Mouse (Mus musculus) brown adipose tissue, adult 24 weeks (tissue): Measurements from ENCODE around the gene Nfia. TPM values are rescaled to one million over a fixed set of nuclear protein-coding genes. Genes with fewer than 3 reads are reported as not detected.

Experiments
- H3K27ac ChIP-seq: fragments of 200-500 bp; replicated peaks from 2 replicates; pipeline ENCODE4 v1.5.1; 2012; ENCODE audit warnings: low read depth, mild to moderate bottlenecking, low read length
- H3K4me1 ChIP-seq: fragments of 200-500 bp; 2 replicates; pipeline ENCODE4 v1.6.1; 2012; ENCODE audit warnings: low read length, mixed read lengths; ENCODE audit not compliant: control insufficient read depth, insufficient read depth, insufficient read length
- H3K4me3 ChIP-seq: fragments of 200-500 bp; 2 replicates; pipeline ENCODE4 v1.5.1; 2012; ENCODE audit warnings: low read depth, mild to moderate bottlenecking, low read length, moderate library complexity; ENCODE audit not compliant: insufficient read depth
- polyA plus RNA-seq: library from polyadenylated mRNA; stranded (reverse); fragments of >200 nt; gene quantifications from 2 replicates; pipeline ENCODE4 v1.2.4, GENCODE M21; 2012; ENCODE audit not compliant: missing spikeins, insufficient read depth, insufficient read length

Gene Nfia
- polyA plus RNA-seq, 1 experiment = 74.8 TPM

- no peak overlapping the region for H3K4me3 ChIP-seq
- no peak overlapping the region for H3K27ac ChIP-seq
- peaks cover 21% of the 10 kb centered on the region for H3K4me1 ChIP-seq
Measured at GRCm38 (mm10) chr4:97990431-97990830, 217.9 kb downstream of the Nfia start.

- no peak overlapping the region for H3K4me3 ChIP-seq
- H3K4me1 ChIP-seq = peaks cover 16% of the 10 kb centered on the region
- H3K27ac ChIP-seq = no peak overlapping the region
Measured at GRCm38 (mm10) chr4:97991395-97991794, 218.9 kb downstream of the Nfia start.

DNA sequence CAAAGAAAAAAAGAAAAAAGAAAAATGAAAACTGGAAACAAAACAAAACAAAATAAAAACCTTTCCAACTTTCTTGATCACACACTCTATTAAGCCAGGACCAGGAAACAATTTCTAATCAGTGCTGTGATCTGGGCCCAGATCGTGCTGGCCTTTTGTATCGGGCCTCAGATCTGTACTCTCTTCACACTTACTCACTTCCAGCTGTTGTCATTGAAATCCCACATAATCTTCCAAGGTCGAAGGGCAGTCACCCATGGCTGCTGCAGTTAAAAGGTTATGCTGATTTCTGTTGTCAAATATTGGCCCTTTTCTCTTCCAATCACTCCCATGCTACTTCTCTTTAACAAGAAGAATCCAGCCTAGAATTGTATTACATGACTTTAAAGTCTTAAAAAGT is 219.3 kb downstream of the Nfia start:
- H3K27ac ChIP-seq = no peak overlapping the region

GRCm38 (mm10) chr4:97995911-97996712 is 223.6 kb downstream of the Nfia start:
- no peak overlapping the region for H3K27ac ChIP-seq
- peaks cover 13% of the 10 kb centered on the region for H3K4me1 ChIP-seq
- H3K4me3 ChIP-seq = no peak overlapping the region

More for the DNA sequence above, 219.3 kb downstream of the Nfia start:
- Histone ChIP-seq H3K4me3 (no peak overlapping the region), H3K4me1 (peaks cover 20% of the 10 kb centered on the region)

GRCm38 (mm10) chr4:97997151-97997817 is 224.8 kb downstream of the Nfia start:
- no peak overlapping the region for H3K27ac ChIP-seq
- peaks cover 8% of the 10 kb centered on the region for H3K4me1 ChIP-seq
- H3K4me3 ChIP-seq = no peak overlapping the region

DNA sequence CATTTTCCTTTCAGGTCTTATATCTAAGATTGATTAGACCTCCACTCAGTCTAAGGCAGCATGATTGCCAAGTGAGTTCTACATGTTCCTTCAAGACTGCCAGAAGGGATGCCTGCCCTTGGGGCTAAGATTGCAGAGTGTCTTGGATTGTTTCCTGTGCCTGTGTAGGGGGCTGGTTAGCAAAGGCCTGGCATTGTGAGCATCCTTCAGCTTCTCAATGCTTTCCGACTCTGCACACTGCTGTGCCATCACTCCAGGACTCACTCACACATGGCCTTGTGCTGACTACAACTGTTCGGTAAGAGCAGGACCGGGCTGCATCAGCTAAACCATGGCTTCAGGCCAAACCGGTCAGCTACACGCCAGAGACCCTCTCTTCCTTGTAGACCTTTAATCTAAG is 229.7 kb downstream of the Nfia start:
- Histone ChIP-seq H3K4me3 (no peak overlapping the region), H3K27ac (0 out of 2 replicates have a peak overlapping the region, but pooled peaks have one; percentile 14), H3K4me1 (peaks cover 12% of the 10 kb centered on the region)

- Histone ChIP-seq H3K4me1 (peaks cover 10% of the 10 kb centered on the region), H3K27ac (peak overlapping the region; percentile 59), H3K4me3 (no peak overlapping the region)
Measured at GRCm38 (mm10) chr4:98003323-98004107, 231.0 kb downstream of the Nfia start.

GRCm38 (mm10) chr4:98004108-98004625 is 231.6 kb downstream of the Nfia start:
- Histone ChIP-seq H3K4me3 (no peak overlapping the region), H3K27ac (peak overlapping the region; percentile 59), H3K4me1 (peaks cover 15% of the 10 kb centered on the region)

DNA sequence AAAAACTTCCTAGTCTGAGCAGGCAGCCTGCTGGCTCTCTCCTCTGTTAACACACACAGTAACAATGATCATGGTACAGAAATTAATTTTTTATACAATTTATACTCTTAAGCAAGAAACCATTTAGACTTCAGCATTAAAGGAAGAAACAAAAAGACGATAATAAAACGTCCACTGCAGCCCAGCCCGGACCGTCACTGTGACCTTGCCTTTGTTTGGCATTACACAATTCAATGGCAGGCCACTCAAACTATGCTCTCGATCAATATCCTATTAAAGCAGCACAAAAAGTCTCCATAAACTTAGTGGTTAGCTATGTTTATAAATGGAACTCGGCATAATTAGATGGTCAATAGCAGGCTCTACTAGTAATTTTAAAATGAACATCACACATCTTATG is 232.5 kb downstream of the Nfia start:
- peak overlapping the region; percentile 59; the same call in 1 of the 2 replicates for H3K27ac ChIP-seq

DNA sequence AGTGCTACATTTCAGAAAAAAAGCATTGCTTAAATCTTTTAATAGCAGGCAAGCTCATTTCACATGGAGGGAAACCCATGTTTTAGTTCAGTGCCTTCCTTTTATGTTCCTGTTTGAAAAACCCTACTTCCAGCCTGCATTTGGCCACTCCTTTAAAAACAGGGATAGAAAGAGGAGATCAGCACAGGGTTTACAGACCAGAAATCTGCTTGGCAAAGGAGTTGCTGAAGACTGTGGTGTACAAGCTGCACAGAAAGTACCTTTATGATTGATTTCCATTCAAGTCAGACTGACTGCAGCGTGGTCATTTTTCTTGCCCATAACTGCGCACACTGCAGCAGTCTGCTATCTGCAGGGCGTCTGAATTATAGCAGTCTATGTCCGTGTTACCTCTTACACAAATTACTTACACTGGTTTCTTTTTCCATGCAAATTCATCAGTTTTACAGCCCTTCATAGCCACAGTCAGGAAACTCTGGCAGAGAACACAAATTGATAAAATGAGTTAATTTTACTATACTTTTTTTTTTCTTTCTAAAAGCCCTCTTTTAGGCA is 236.4 kb downstream of the Nfia start:
- no peak overlapping the region for H3K4me3 ChIP-seq
- peaks cover 13% of the 10 kb centered on the region for H3K4me1 ChIP-seq
- H3K27ac ChIP-seq = peak overlapping the region; percentile 34; the same call in 1 of the 2 replicates

More for the DNA sequence above, 232.5 kb downstream of the Nfia start:
- Histone ChIP-seq H3K4me3 (no peak overlapping the region), H3K4me1 (peaks cover 19% of the 10 kb centered on the region)

- Histone ChIP-seq H3K4me3 (no peak overlapping the region), H3K4me1 (peaks cover 11% of the 10 kb centered on the region), H3K27ac (no peak overlapping the region)
Measured at GRCm38 (mm10) chr4:98009966-98010365, 237.4 kb downstream of the Nfia start.

GRCm38 (mm10) chr4:98019811-98020210 is 247.3 kb downstream of the Nfia start:
- Histone ChIP-seq H3K4me1 (peaks cover 4% of the 10 kb centered on the region; the same call in 1 of the 2 replicates), H3K27ac (no peak overlapping the region), H3K4me3 (no peak overlapping the region)

- peaks cover 4% of the 10 kb centered on the region; the same call in 1 of the 2 replicates for H3K4me1 ChIP-seq
- no peak overlapping the region for H3K27ac ChIP-seq
- no peak overlapping the region for H3K4me3 ChIP-seq
Measured at GRCm38 (mm10) chr4:98020836-98021235, 248.3 kb downstream of the Nfia start.

- Histone ChIP-seq H3K4me3 (no peak overlapping the region), H3K27ac (no peak overlapping the region), H3K4me1 (peaks cover 6% of the 10 kb centered on the region)
Measured at GRCm38 (mm10) chr4:98023245-98023792, 250.8 kb downstream of the Nfia start.
